Mouse (Mus musculus): ENCODE results near the gene Spib.

GRCm38 (mm10) chr7:44527483-44528398 lies 4.1 kb downstream of the Spib start:
- TF ChIP-seq CTCF (IDR thresholded peaks at IDR 0.05; ENCODE audit: borderline replicate concordance, extremely low read depth, insufficient read depth, insufficient read length) (peak; percentile 91), POLR2A (IDR thresholded peaks at IDR 0.05; ENCODE audit: borderline replicate concordance, extremely low read depth, insufficient read depth, insufficient read length, poor library complexity, severe bottlenecking) (no peak)
